Mouse (Mus musculus) G1E-ER4 (cell line): Measurements from ENCODE around the gene Nme7. TPM values are rescaled to one million over a fixed set of nuclear protein-coding genes. Genes with fewer than 3 reads are reported as not detected.

Source experiments
- GATA1 ChIP-seq: IDR thresholded peaks from one replicate; pipeline ENCODE4 v1.8.0; 2012; ENCODE audit warnings: low read length, inconsistent platforms
- polyA plus RNA-seq: library from polyadenylated mRNA; stranded (reverse); fragments of >175 nt; gene quantifications from 2 replicates; pipeline ENCODE4 v1.2.3, GENCODE M21; 2012

The Nme7 gene
- polyA plus RNA-seq, 1 experiment: 1.3 TPM

- TF ChIP-seq GATA1: no peak
Observed at GRCm38 (mm10) chr1:164353443-164353842, 49.5 kb downstream of the Nme7 start.

- no peak for TF ChIP-seq GATA1
Observed at GRCm38 (mm10) chr1:164357995-164358394, 54.1 kb downstream of the Nme7 start.

GRCm38 (mm10) chr1:164361997-164362396, 58.1 kb downstream of the Nme7 start:
- TF ChIP-seq GATA1: no peak

- TF ChIP-seq GATA1: no peak
Observed at GRCm38 (mm10) chr1:164366156-164367128, 62.5 kb downstream of the Nme7 start.

GRCm38 (mm10) chr1:164368152-164368551, 64.2 kb downstream of the Nme7 start:
- no peak for TF ChIP-seq GATA1

- no peak for TF ChIP-seq GATA1
Observed at GRCm38 (mm10) chr1:164369781-164370180, 65.9 kb downstream of the Nme7 start.

- no peak for TF ChIP-seq GATA1
Observed at GRCm38 (mm10) chr1:164373029-164373428, 69.1 kb downstream of the Nme7 start.

GRCm38 (mm10) chr1:164374020-164374419, 70.1 kb downstream of the Nme7 start:
- no peak for TF ChIP-seq GATA1

- no peak for TF ChIP-seq GATA1
Observed at GRCm38 (mm10) chr1:164375626-164376025, 71.7 kb downstream of the Nme7 start.

- TF ChIP-seq GATA1: no peak
Observed at GRCm38 (mm10) chr1:164376761-164377487, 73.0 kb downstream of the Nme7 start.

GRCm38 (mm10) chr1:164383621-164384020, 79.7 kb downstream of the Nme7 start:
- no peak for TF ChIP-seq GATA1

- no peak for TF ChIP-seq GATA1
Observed at GRCm38 (mm10) chr1:164384354-164384753, 80.4 kb downstream of the Nme7 start.

- no peak for TF ChIP-seq GATA1
Observed at GRCm38 (mm10) chr1:164384972-164385371, 81.1 kb downstream of the Nme7 start.

- TF ChIP-seq GATA1: no peak
Observed at GRCm38 (mm10) chr1:164389743-164390142, 85.8 kb downstream of the Nme7 start.

- TF ChIP-seq GATA1: no peak
Observed at GRCm38 (mm10) chr1:164392176-164392575, 88.3 kb downstream of the Nme7 start.

GRCm38 (mm10) chr1:164395131-164395780, 91.3 kb downstream of the Nme7 start:
- no peak for TF ChIP-seq GATA1
